Mouse (Mus musculus): ENCODE data around the gene Cbx7. TPM values are rescaled to one million over a fixed set of nuclear protein-coding genes. Genes with fewer than 3 reads are reported as not detected.

The Cbx7 gene
- total and polyA plus RNA-seq, 3 experiments: 8.1 to 12.4 (median 12.1) TPM

- Histone ChIP-seq H3K27me3 (replicated peaks) (no peaks in the 10 kb centered on the region), H3K79me2 (replicated peaks; ENCODE audit: control insufficient read depth, extremely low read depth, insufficient read depth, poor library complexity, severe bottlenecking) (no peaks in the 10 kb centered on the region), H3K4me3 (replicated peaks in 1 of 3; ENCODE audit: low read depth in 2 of 3, low read length in 2 of 3, poor library complexity in 1 of 3) (no peak overlapping the region), H3K36me3 (replicated peaks in 1 of 2; ENCODE audit: control insufficient read depth in 1 of 2, insufficient read depth in 1 of 2, low read length in 1 of 2) (peaks cover 22 to 47% of the 10 kb centered on the region in 2 experiments), H3K4me1 (ENCODE audit: control insufficient read depth in 1 of 2, insufficient read depth in 2 of 2) (peaks cover 13 to 60% of the 10 kb centered on the region in 2 experiments), H3K9me3 (replicated peaks; ENCODE audit: low read length) (no peaks in the 10 kb centered on the region), H3K9ac (ENCODE audit: insufficient read depth, low read depth) (no peak overlapping the region), H3K4me2 (ENCODE audit: insufficient read depth, low read depth, poor library complexity, severe bottlenecking) (0 out of 2 replicates have a peak overlapping the region, but pooled peaks have one; percentile 17), H3K27ac (ENCODE audit: insufficient read depth, low read depth) (no peak overlapping the region)
- no peak for TF ChIP-seq IRF4 (IDR thresholded peaks at IDR 0.05; ENCODE audit: low read depth, low read length)
- no peak for TF ChIP-seq USF1 (IDR thresholded peaks at IDR 0.05; ENCODE audit: low read depth, low read length)
- TF ChIP-seq ELF1 (IDR thresholded peaks at IDR 0.05; ENCODE audit: low read depth, low read length): no peak
- no peak for TF ChIP-seq HCFC1 (IDR thresholded peaks at IDR 0.05; ENCODE audit: low read depth, low read length)
- no peak for TF ChIP-seq MEF2A (IDR thresholded peaks at IDR 0.05; ENCODE audit: borderline replicate concordance, low read depth, low read length)
- TF ChIP-seq JUN (IDR thresholded peaks at IDR 0.05; ENCODE audit: insufficient read depth, low read depth, low read length): no peak
- no peak for TF ChIP-seq SIN3A (IDR thresholded peaks at IDR 0.05; ENCODE audit: low read length)
- TF ChIP-seq NRF1 (IDR thresholded peaks at IDR 0.05; ENCODE audit: low read depth, low read length): no peak
- dilution Hi-C loops (cut with MboI; ENCODE audit: extremely low pct_ligation_motif_present, extremely low pct_unique_long_range_greater_than_20kb, low sequenced_read_pairs) (no loop called here), in situ Hi-C loops (cut with MboI; ENCODE audit: low pct_ligation_motif_present, low pct_unique_long_range_greater_than_20kb, low sequenced_read_pairs) (no loop called here)
- DNase-seq (ENCODE audit: extremely low read depth): no peak
Measured at GRCm38 (mm10) chr15:79928736-79929135, 42.2 kb downstream of the Cbx7 start.

GRCm38 (mm10) chr15:79928316-79928715, 42.6 kb downstream of the Cbx7 start:
- dilution Hi-C loops (cut with MboI; ENCODE audit: extremely low pct_ligation_motif_present, extremely low pct_unique_long_range_greater_than_20kb, low sequenced_read_pairs) (no loop called here), in situ Hi-C loops (cut with MboI; ENCODE audit: low pct_ligation_motif_present, low pct_unique_long_range_greater_than_20kb, low sequenced_read_pairs) (no loop called here)
- H3K4me1 ChIP-seq (ENCODE audit: control insufficient read depth in 1 of 2, insufficient read depth in 2 of 2): peaks cover 11 to 57% of the 10 kb centered on the region in 2 experiments
- no peaks in the 10 kb centered on the region for H3K9me3 ChIP-seq (replicated peaks; ENCODE audit: low read length)
- peak overlapping the region; percentile 81 for H3K4me2 ChIP-seq (ENCODE audit: insufficient read depth, low read depth, poor library complexity, severe bottlenecking)
- peak overlapping the region in 1 of 3 experiments; percentile 13 for H3K4me3 ChIP-seq (replicated peaks in 1 of 3; ENCODE audit: low read depth in 2 of 3, low read length in 2 of 3, poor library complexity in 1 of 3)
- H3K79me2 ChIP-seq (replicated peaks; ENCODE audit: control insufficient read depth, extremely low read depth, insufficient read depth, poor library complexity, severe bottlenecking): no peaks in the 10 kb centered on the region
- H3K27me3 ChIP-seq (replicated peaks): no peaks in the 10 kb centered on the region
- peak overlapping the region; percentile 36; the same call in 1 of the 2 replicates for H3K9ac ChIP-seq (ENCODE audit: insufficient read depth, low read depth)
- no peak for DNase-seq (ENCODE audit: extremely low read depth)
- TF ChIP-seq UBTF (IDR thresholded peaks at IDR 0.05; ENCODE audit: low read depth, low read length) (no peak), HCFC1 (IDR thresholded peaks at IDR 0.05; ENCODE audit: low read depth, low read length) (no peak), KAT2A (IDR thresholded peaks at IDR 0.05; ENCODE audit: insufficient replicate concordance, low read length) (no peak), TBP (conservative IDR thresholded peaks at IDR 0.05; ENCODE audit: low read depth, low read length) (no peak), CTCF (conservative IDR thresholded peaks at IDR 0.05 in 1 of 2, IDR thresholded peaks at IDR 0.05 in 1 of 2; ENCODE audit: low read depth in 2 of 2, low read length in 2 of 2) (no peak), MAZ (IDR thresholded peaks at IDR 0.05; ENCODE audit: low read depth, low read length) (no peak), MYC (IDR thresholded peaks at IDR 0.05; ENCODE audit: low read depth, low read length) (no peak), MAX (IDR thresholded peaks at IDR 0.05; ENCODE audit: low read length) (no peak), IRF4 (IDR thresholded peaks at IDR 0.05; ENCODE audit: low read depth, low read length) (no peak), ZNF384 (IDR thresholded peaks at IDR 0.05; ENCODE audit: low read depth, low read length) (no peak), RAD21 (IDR thresholded peaks at IDR 0.05; ENCODE audit: low read depth, low read length) (no peak)
- H3K36me3 ChIP-seq (replicated peaks in 1 of 2; ENCODE audit: control insufficient read depth in 1 of 2, insufficient read depth in 1 of 2, low read length in 1 of 2): peaks cover 26 to 51% of the 10 kb centered on the region in 2 experiments
- 0 out of 2 replicates have a peak overlapping the region, but pooled peaks have one; percentile 23 for H3K27ac ChIP-seq (ENCODE audit: insufficient read depth, low read depth)
